Mouse (Mus musculus) forebrain, embryonic 11.5 days (tissue): Measurements from ENCODE around the gene Gng12. TPM values are rescaled to one million over a fixed set of nuclear protein-coding genes. Genes with fewer than 3 reads are reported as not detected.

ENCODE experiments used
- ATAC-seq: fragments of 200-750 bp; cut with Nextera tagmentation; replicated peaks from 2 replicates; pipeline ENCODE4 v1.8.0; 2017; ENCODE audit warnings: moderate TSS enrichment; ENCODE audit not compliant: low FRiP score
- DNase-seq: peaks from one replicate; pipeline ENCODE4 v3.0.0-alpha.2; 2017; ENCODE audit warnings: low spot score
- H3K27ac ChIP-seq: fragments of 300-500 bp; sonication (generic); 2 replicates; pipeline ENCODE4 v1.5.1; 2014; ENCODE audit warnings: low read depth, low read length
- H3K27me3 ChIP-seq: fragments of 300-500 bp; sonication (generic); 2 replicates; pipeline ENCODE4 v1.6.1; 2014; ENCODE audit warnings: mild to moderate bottlenecking, low read length, mixed read lengths; ENCODE audit not compliant: control insufficient read depth, insufficient read depth
- H3K36me3 ChIP-seq: fragments of 300-500 bp; sonication (generic); 2 replicates; pipeline ENCODE4 v1.6.1; 2014; ENCODE audit warnings: mild to moderate bottlenecking, low read length, moderate library complexity, mixed read lengths; ENCODE audit not compliant: control insufficient read depth, insufficient read depth
- H3K4me1 ChIP-seq: fragments of 300-500 bp; sonication (generic); replicated peaks from 2 replicates; pipeline ENCODE4 v1.6.1; 2014; ENCODE audit warnings: low read length, mixed read lengths; ENCODE audit not compliant: control insufficient read depth, insufficient read depth
- H3K4me2 ChIP-seq: fragments of 300-500 bp; sonication (generic); 2 replicates; pipeline ENCODE4 v1.6.1; 2014; ENCODE audit warnings: low read depth, mild to moderate bottlenecking, low read length, moderate library complexity, mixed read lengths; ENCODE audit not compliant: severe bottlenecking
- H3K4me3 ChIP-seq: fragments of 300-500 bp; sonication (generic); 2 replicates; pipeline ENCODE4 v1.5.1; 2014; ENCODE audit warnings: low read depth, low read length
- H3K9ac ChIP-seq: fragments of 300-500 bp; sonication (generic); 2 replicates; pipeline ENCODE4 v1.6.1; 2014; ENCODE audit warnings: low read length
- H3K9me3 ChIP-seq: fragments of 300-500 bp; sonication (generic); 2 replicates; pipeline ENCODE4 v1.6.1; 2016; ENCODE audit warnings: low read length, mixed read lengths; ENCODE audit not compliant: control insufficient read depth
- WGBS: fragments of 180-500 bp; shearing (Covaris S2); extraction: QIAGEN DNeasy Blood & Tissue Kit; methylation state at CpG from one replicate; pipeline ENCODE4 v1.1.7; 2014; 5-methylcytosine and 5-hydroxymethylcytosine counted together
- polyA plus RNA-seq: library from polyadenylated mRNA; unstranded; fragments of >200 nt; fragmentation: Nextera tagmentation; extraction: Ambion mirVana; gene quantifications from 2 replicates; pipeline ENCODE4 v1.2.1, GENCODE M21; 2014

The Gng12 gene
- polyA plus RNA-seq, 1 experiment from 2014 or later = 46.2 TPM

DNA sequence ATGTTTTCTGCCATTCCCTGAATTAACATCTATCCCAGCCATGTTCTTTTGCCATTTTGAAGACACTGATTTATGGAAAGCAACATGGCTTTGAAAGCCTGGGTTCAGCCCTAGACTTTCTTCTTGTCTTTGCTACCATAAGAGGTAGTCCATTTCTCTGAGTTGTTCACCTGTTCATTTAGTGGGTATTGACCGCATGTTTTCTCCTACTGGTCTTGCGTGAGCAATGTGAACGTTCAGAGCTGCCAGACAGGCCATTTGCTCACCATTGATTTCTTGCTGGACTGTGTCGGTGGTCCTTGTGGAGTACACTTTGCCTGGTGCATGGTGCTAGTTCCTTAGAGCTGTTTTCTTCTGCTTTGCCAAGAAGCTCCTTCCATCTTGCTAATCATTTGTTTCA is 27.7 kb downstream of the Gng12 start:
- no peak overlapping the region for H3K27ac ChIP-seq
- H3K4me2 ChIP-seq = no peak overlapping the region
- no peaks in the 10 kb centered on the region for H3K4me1 ChIP-seq
- DNase-seq (no peak), ATAC-seq (no peak)
- H3K36me3 ChIP-seq = no peaks in the 10 kb centered on the region
- H3K9me3 ChIP-seq = no peaks in the 10 kb centered on the region
- no peak overlapping the region for H3K9ac ChIP-seq
- no peak overlapping the region for H3K4me3 ChIP-seq
- H3K27me3 ChIP-seq = no peaks in the 10 kb centered on the region
- 95% methylated on average over 4 of the region's 4 CpGs for WGBS

- Histone ChIP-seq H3K27ac (no peak overlapping the region), H3K36me3 (no peaks in the 10 kb centered on the region), H3K9ac (no peak overlapping the region), H3K27me3 (no peaks in the 10 kb centered on the region), H3K4me2 (no peak overlapping the region), H3K9me3 (no peaks in the 10 kb centered on the region), H3K4me1 (no peaks in the 10 kb centered on the region), H3K4me3 (no peak overlapping the region)
- ATAC-seq (no peak), DNase-seq (no peak)
- WGBS = 87% methylated on average over 7 of the region's 7 CpGs
Measured at GRCm38 (mm10) chr6:66924315-66924965, 28.2 kb downstream of the Gng12 start.

GRCm38 (mm10) chr6:66926269-66926668 is 30.1 kb downstream of the Gng12 start:
- Histone ChIP-seq H3K27ac (no peak overlapping the region), H3K36me3 (no peaks in the 10 kb centered on the region), H3K9ac (no peak overlapping the region), H3K9me3 (no peaks in the 10 kb centered on the region), H3K27me3 (no peaks in the 10 kb centered on the region), H3K4me3 (no peak overlapping the region), H3K4me1 (no peaks in the 10 kb centered on the region), H3K4me2 (no peak overlapping the region)
- no peak for DNase-seq
- no peak for ATAC-seq
- WGBS = 23% methylated on average over 4 of the region's 4 CpGs

- ATAC-seq (no peak), DNase-seq (no peak)
- 75% methylated on average over 2 of the region's 2 CpGs for WGBS
- no peak overlapping the region for H3K9ac ChIP-seq
- H3K36me3 ChIP-seq = no peaks in the 10 kb centered on the region
- no peak overlapping the region for H3K4me3 ChIP-seq
- H3K27ac ChIP-seq = no peak overlapping the region
- no peaks in the 10 kb centered on the region for H3K9me3 ChIP-seq
- H3K4me2 ChIP-seq = no peak overlapping the region
- H3K27me3 ChIP-seq = no peaks in the 10 kb centered on the region
- no peaks in the 10 kb centered on the region for H3K4me1 ChIP-seq
Measured at GRCm38 (mm10) chr6:66928972-66929645, 32.9 kb downstream of the Gng12 start.

- no peak for DNase-seq
- Histone ChIP-seq H3K27ac (no peak overlapping the region), H3K4me2 (no peak overlapping the region), H3K4me3 (no peak overlapping the region), H3K36me3 (no peaks in the 10 kb centered on the region), H3K9ac (no peak overlapping the region), H3K9me3 (no peaks in the 10 kb centered on the region), H3K27me3 (no peaks in the 10 kb centered on the region), H3K4me1 (no peaks in the 10 kb centered on the region)
- WGBS = 74% methylated on average over 7 of the region's 7 CpGs
- ATAC-seq = no peak
Measured at GRCm38 (mm10) chr6:66929694-66930093, 33.5 kb downstream of the Gng12 start.

GRCm38 (mm10) chr6:66932206-66932819 is 36.1 kb downstream of the Gng12 start:
- ATAC-seq (no peak), DNase-seq (no peak)
- Histone ChIP-seq H3K9ac (no peak overlapping the region), H3K4me3 (no peak overlapping the region), H3K27ac (no peak overlapping the region), H3K27me3 (no peaks in the 10 kb centered on the region), H3K4me1 (no peaks in the 10 kb centered on the region), H3K36me3 (no peaks in the 10 kb centered on the region), H3K9me3 (no peaks in the 10 kb centered on the region), H3K4me2 (no peak overlapping the region)
- 88% methylated on average over 4 of the region's 4 CpGs for WGBS

DNA sequence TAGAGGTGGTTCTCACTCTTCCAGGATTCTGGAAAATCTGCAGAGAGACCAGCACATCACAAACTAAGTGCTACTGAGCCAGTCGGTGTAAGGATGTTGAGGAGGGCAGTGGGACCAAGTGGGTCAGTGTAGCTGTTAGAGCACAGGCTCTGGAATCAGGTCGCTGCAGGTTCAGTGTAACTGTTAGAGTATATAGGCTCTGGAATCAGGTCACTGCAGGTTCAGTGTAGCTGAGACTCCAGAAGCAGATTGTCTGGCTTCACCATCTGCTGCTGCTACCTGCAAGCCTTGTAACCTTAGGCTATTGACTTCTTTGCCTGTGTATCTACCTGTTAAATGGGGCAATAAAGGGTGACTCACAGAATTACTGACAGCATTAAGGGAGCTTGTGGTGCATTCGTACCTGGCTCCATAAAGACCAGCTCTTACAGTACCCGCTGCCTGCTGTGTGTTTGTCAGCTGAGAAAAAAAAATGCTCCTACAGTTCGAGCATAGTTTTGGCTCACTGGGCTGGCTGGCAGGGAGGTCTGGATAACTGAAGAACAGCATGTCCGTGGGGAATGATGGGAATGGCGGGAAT is 44.5 kb downstream of the Gng12 start:
- H3K27ac ChIP-seq = no peak overlapping the region
- 82% methylated on average over 7 of the region's 7 CpGs for WGBS
- ATAC-seq = no peak

GRCm38 (mm10) chr6:66941792-66942191 is 45.6 kb downstream of the Gng12 start:
- Histone ChIP-seq H3K9me3 (no peaks in the 10 kb centered on the region), H3K36me3 (no peaks in the 10 kb centered on the region), H3K4me3 (no peak overlapping the region), H3K27me3 (no peaks in the 10 kb centered on the region), H3K4me1 (peaks cover 5% of the 10 kb centered on the region; the same call in 1 of the 2 replicates), H3K27ac (no peak overlapping the region), H3K9ac (no peak overlapping the region), H3K4me2 (no peak overlapping the region)
- no peak for ATAC-seq
- WGBS = 58% methylated on average over 6 of the region's 6 CpGs
- no peak for DNase-seq

More for the DNA sequence above, 44.5 kb downstream of the Gng12 start:
- no peak overlapping the region for H3K4me3 ChIP-seq
- no peaks in the 10 kb centered on the region for H3K9me3 ChIP-seq
- H3K27me3 ChIP-seq = no peaks in the 10 kb centered on the region
- no peak overlapping the region for H3K4me2 ChIP-seq
- H3K36me3 ChIP-seq = no peaks in the 10 kb centered on the region
- peaks cover 5% of the 10 kb centered on the region; the same call in 1 of the 2 replicates for H3K4me1 ChIP-seq
- DNase-seq = no peak
- H3K9ac ChIP-seq = no peak overlapping the region
